ENCODE assay signal across 8 mouse cellular contexts in the genomic region with DNA sequence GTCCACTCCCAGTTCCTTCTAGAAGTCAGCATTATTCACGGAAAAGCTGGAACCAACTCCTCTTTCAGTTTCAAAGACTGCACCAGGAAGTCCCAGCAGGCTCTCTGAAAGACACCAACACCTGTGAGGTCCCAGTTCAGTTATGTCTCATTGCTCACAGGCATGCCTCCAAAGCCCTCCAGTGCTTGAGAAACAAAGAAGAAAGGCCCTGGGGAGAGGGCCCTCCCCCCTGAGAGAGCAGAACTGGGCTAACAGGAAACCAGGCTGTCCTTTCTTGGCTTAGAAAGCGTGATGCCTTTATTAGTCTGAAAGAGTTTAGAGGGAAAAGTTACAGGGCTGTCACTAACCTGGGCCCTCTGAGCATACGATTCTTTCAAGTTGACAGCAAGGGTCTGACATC. TPM values are rescaled to one million over a fixed set of nuclear protein-coding genes. Genes with fewer than 3 reads are reported as not detected.
DNase-seq lines count a peak whose midpoint lies in the region; ATAC-seq and TF ChIP-seq lines count a peak whose summit lies in the region.

No protein-coding gene starts in this region.

- H3K9ac ChIP-seq in kidney, postnatal 0 days (ENCODE audit: low read depth, low read length): no peak overlapping the region
- H3K9ac ChIP-seq in midbrain, embryonic 16.5 days (ENCODE audit: low read depth, low read length): no peak overlapping the region

- H3K4me1 ChIP-seq in bone marrow, adult 2 months (ENCODE audit: control insufficient read depth, insufficient read depth, low read length): peaks cover 11% of the 10 kb centered on the region; the same call in 1 of the 2 replicates
- peaks cover 12% of the 10 kb centered on the region; the same call in 1 of the 2 replicates for H3K4me1 ChIP-seq in kidney, postnatal 0 days (replicated peaks; ENCODE audit: insufficient read depth, low read length)
- no peaks in the 10 kb centered on the region for H3K4me1 ChIP-seq in midbrain, embryonic 16.5 days (ENCODE audit: control insufficient read depth, insufficient read depth, low read length)

- H3K36me3 ChIP-seq in kidney, postnatal 0 days (ENCODE audit: insufficient read depth, low read length): no peaks in the 10 kb centered on the region
- no peaks in the 10 kb centered on the region for H3K36me3 ChIP-seq in midbrain, embryonic 16.5 days (ENCODE audit: control insufficient read depth, insufficient read depth, low read length)

- H3K4me2 ChIP-seq in kidney, postnatal 0 days (ENCODE audit: low read length): no peak overlapping the region
- H3K4me2 ChIP-seq in midbrain, embryonic 16.5 days (ENCODE audit: low read length): no peak overlapping the region

- H3K4me3 ChIP-seq in bone marrow, adult 2 months (replicated peaks; ENCODE audit: control insufficient read depth, low read depth, low read length): no peak overlapping the region
- H3K4me3 ChIP-seq in kidney, postnatal 0 days (replicated peaks; ENCODE audit: low read depth, low read length): no peak overlapping the region
- no peak overlapping the region for H3K4me3 ChIP-seq in midbrain, embryonic 16.5 days (ENCODE audit: low read depth, low read length)

- TF ChIP-seq CTCF in bone marrow, adult 2 months (IDR thresholded peaks at IDR 0.05; ENCODE audit: control insufficient read depth, insufficient read depth, low read length): no peak
- TF ChIP-seq CTCF in kidney, postnatal 0 days (IDR thresholded peaks at IDR 0.05; ENCODE audit: low read depth): no peak

- H3K27ac ChIP-seq in bone marrow, adult 2 months (ENCODE audit: control insufficient read depth, insufficient read depth, low read depth, low read length, poor library complexity): peak overlapping the region; percentile 45
- peak overlapping the region; percentile 60; the same call in 1 of the 2 replicates for H3K27ac ChIP-seq in kidney, postnatal 0 days
- H3K27ac ChIP-seq in midbrain, embryonic 16.5 days (ENCODE audit: low read length): no peak overlapping the region

- 26% methylated on average over 3 of the region's 3 CpGs for WGBS in bone marrow, adult 2 months
- 22% methylated on average over 3 of the region's 3 CpGs for WGBS in kidney, postnatal 0 days
- WGBS in midbrain, embryonic 16.5 days: 39% methylated on average over 3 of the region's 3 CpGs

- H3K9me3 ChIP-seq in kidney, postnatal 0 days (replicated peaks; ENCODE audit: low read length): no peaks in the 10 kb centered on the region
- H3K9me3 ChIP-seq in midbrain, embryonic 16.5 days (replicated peaks; ENCODE audit: control insufficient read depth, low read length, poor library complexity, severe bottlenecking): no peaks in the 10 kb centered on the region

- H3K27me3 ChIP-seq in kidney, postnatal 0 days (ENCODE audit: insufficient read depth, low read length): no peaks in the 10 kb centered on the region
- H3K27me3 ChIP-seq in midbrain, embryonic 16.5 days (ENCODE audit: control insufficient read depth, insufficient read depth, low read depth, low read length): no peaks in the 10 kb centered on the region

- no peak for TF ChIP-seq POLR2A in bone marrow, adult 2 months (IDR thresholded peaks at IDR 0.05; ENCODE audit: borderline replicate concordance, control insufficient read depth, low read depth, low read length)

- ATAC-seq in kidney, postnatal 0 days (replicated peaks; ENCODE audit: low FRiP score, low read depth): no peak
- ATAC-seq in neutrophil, adult 5-6 weeks (ENCODE audit: extremely low read depth, insufficient number of reproducible peaks, low FRiP score, poor library complexity, severe bottlenecking): peak; percentile 65
- no peak for ATAC-seq in midbrain, embryonic 16.5 days

- peak; percentile 11 for DNase-seq in kidney, adult 11 months
- no peak for DNase-seq in kidney, adult 18-20 months
- DNase-seq in kidney, postnatal 0 days (ENCODE audit: low spot score): peak; percentile 71
- no peak for DNase-seq in frontal cortex, postnatal 36 days (ENCODE audit: low spot score in 2 of 2)
- DNase-seq in MN1 (ENCODE audit: low spot score): no peak

RNA-seq across cellular contexts. Expression of a gene that starts 22.5 kb away (rescaled TPM):
- 35.4 and 48.7 TPM in 2 replicates for polyA plus RNA-seq in bone marrow, adult 2 months (2011; ENCODE audit: insufficient read depth, insufficient read length, low replicate concordance, missing spikeins)
- 51.8 and 61.4 TPM in 2 replicates for polyA plus RNA-seq in kidney, postnatal 0 days (2015; fragmentation: Nextera tagmentation; extraction: Ambion mirVana)
- 138 and 156 TPM in 2 replicates for total RNA-seq in neutrophil, adult 5-6 weeks (2017)
- 108 and 110 TPM in 2 replicates for polyA plus RNA-seq in midbrain, embryonic 16.5 days (2015; fragmentation: Nextera tagmentation; extraction: Ambion mirVana)

RNA-seq across cellular contexts. Expression of a gene that starts 25.9 kb away (rescaled TPM):
- polyA plus RNA-seq in bone marrow, adult 2 months (2011; ENCODE audit: insufficient read depth, insufficient read length, low replicate concordance, missing spikeins): 42.2 and 52.5 TPM in 2 replicates
- polyA plus RNA-seq in kidney, postnatal 0 days (2015; fragmentation: Nextera tagmentation; extraction: Ambion mirVana): 71.6 and 74.9 TPM in 2 replicates
- 117 and 129 TPM in 2 replicates for total RNA-seq in neutrophil, adult 5-6 weeks (2017)
- polyA plus RNA-seq in midbrain, embryonic 16.5 days (2015; fragmentation: Nextera tagmentation; extraction: Ambion mirVana): 59.1 and 63.6 TPM in 2 replicates

Comparison
In these comparisons a context has a peak if more than half of its experiments do, and no peak if none do; other contexts are left out.
1. DNase-seq: peak in kidney, adult 11 months (single experiment) and kidney, postnatal 0 days (single experiment); none in kidney, adult 18-20 months (single experiment), frontal cortex, postnatal 36 days (0 of 2) and MN1 (single experiment).